Mouse (Mus musculus): ENCODE measurements at regions not wholly inside any gene's neighbourhood (a gene's known extent, or its start where the extent isn't known, plus 50 kb on each side); places are given as distances from the start of the nearest gene placed in this dataset.

- H3K9me3 ChIP-seq (ENCODE audit: low read length), result peaks cover 3% of the 10 kb centered on the region; the same call in 1 of the 2 replicates
- 67% methylated on average over 6 of the region's 6 CpGs for WGBS
- H3K36me3 ChIP-seq (ENCODE audit: insufficient read depth, low read length), result no peaks in the 10 kb centered on the region
- no peak overlapping the region for H3K4me2 ChIP-seq (replicated peaks; ENCODE audit: low read depth, low read length)
- H3K27me3 ChIP-seq (ENCODE audit: insufficient read depth, low read length), result no peaks in the 10 kb centered on the region
- peaks cover 18% of the 10 kb centered on the region for H3K4me1 ChIP-seq (ENCODE audit: insufficient read depth, low read length)
- H3K4me3 ChIP-seq (ENCODE audit: low read length), result no peak overlapping the region
- ATAC-seq (ENCODE audit: low FRiP score, low TSS enrichment), result no peak
- H3K27ac ChIP-seq (ENCODE audit: low read length), result peak overlapping the region; percentile 63; the same call in 1 of the 2 replicates
- no peak overlapping the region for H3K9ac ChIP-seq (replicated peaks; ENCODE audit: low read length)
Observed at GRCm38 (mm10) chr7:68686396-68687139, 62.5 kb downstream of the Arrdc4 start.

- no peak for ATAC-seq (ENCODE audit: low FRiP score, low TSS enrichment)
- WGBS, result 67% methylated on average over 5 of the region's 5 CpGs
Observed at GRCm38 (mm10) chr7:68682929-68683643, 66.0 kb downstream of the Arrdc4 start.

GRCm38 (mm10) chr7:68682318-68682728 is 66.7 kb downstream of the Arrdc4 start:
- Histone ChIP-seq H3K9me3 (ENCODE audit: low read length) (no peaks in the 10 kb centered on the region), H3K9ac (replicated peaks; ENCODE audit: low read length) (no peak overlapping the region), H3K4me1 (ENCODE audit: insufficient read depth, low read length) (peaks cover 18% of the 10 kb centered on the region), H3K27me3 (ENCODE audit: insufficient read depth, low read length) (no peaks in the 10 kb centered on the region), H3K27ac (ENCODE audit: low read length) (no peak overlapping the region), H3K36me3 (ENCODE audit: insufficient read depth, low read length) (no peaks in the 10 kb centered on the region), H3K4me2 (replicated peaks; ENCODE audit: low read depth, low read length) (no peak overlapping the region), H3K4me3 (ENCODE audit: low read length) (no peak overlapping the region)
- ATAC-seq (ENCODE audit: low FRiP score, low TSS enrichment), result no peak
- 54% methylated on average over 6 of the region's 6 CpGs for WGBS

More at GRCm38 (mm10) chr7:68682929-68683643, 66.0 kb downstream of the Arrdc4 start:
- no peak overlapping the region for H3K27ac ChIP-seq (ENCODE audit: low read length)
- no peaks in the 10 kb centered on the region for H3K9me3 ChIP-seq (ENCODE audit: low read length)
- H3K4me2 ChIP-seq (replicated peaks; ENCODE audit: low read depth, low read length), result no peak overlapping the region
- peaks cover 18% of the 10 kb centered on the region for H3K4me1 ChIP-seq (ENCODE audit: insufficient read depth, low read length)
- no peak overlapping the region for H3K9ac ChIP-seq (replicated peaks; ENCODE audit: low read length)
- H3K4me3 ChIP-seq (ENCODE audit: low read length), result no peak overlapping the region
- no peaks in the 10 kb centered on the region for H3K36me3 ChIP-seq (ENCODE audit: insufficient read depth, low read length)
- no peaks in the 10 kb centered on the region for H3K27me3 ChIP-seq (ENCODE audit: insufficient read depth, low read length)

GRCm38 (mm10) chr7:68679770-68680169 is 69.3 kb downstream of the Arrdc4 start:
- WGBS, result 90% methylated on average over 3 of the region's 3 CpGs
- H3K27ac ChIP-seq (ENCODE audit: low read length), result no peak overlapping the region
- no peak overlapping the region for H3K9ac ChIP-seq (replicated peaks; ENCODE audit: low read length)

GRCm38 (mm10) chr7:68667790-68668732 is 81.0 kb downstream of the Arrdc4 start:
- Histone ChIP-seq H3K36me3 (ENCODE audit: insufficient read depth, low read length) (no peaks in the 10 kb centered on the region), H3K4me2 (replicated peaks; ENCODE audit: low read depth, low read length) (no peak overlapping the region), H3K4me3 (ENCODE audit: low read length) (no peak overlapping the region), H3K4me1 (ENCODE audit: insufficient read depth, low read length) (no peaks in the 10 kb centered on the region), H3K9me3 (ENCODE audit: low read length) (no peaks in the 10 kb centered on the region), H3K9ac (replicated peaks; ENCODE audit: low read length) (no peak overlapping the region), H3K27ac (ENCODE audit: low read length) (no peak overlapping the region), H3K27me3 (ENCODE audit: insufficient read depth, low read length) (no peaks in the 10 kb centered on the region)
- WGBS, result 73% methylated on average over 12 of the region's 12 CpGs
- ATAC-seq (ENCODE audit: low FRiP score, low TSS enrichment), result no peak

More at GRCm38 (mm10) chr7:68679770-68680169, 69.3 kb downstream of the Arrdc4 start:
- Histone ChIP-seq H3K4me3 (ENCODE audit: low read length) (no peak overlapping the region), H3K27me3 (ENCODE audit: insufficient read depth, low read length) (no peaks in the 10 kb centered on the region), H3K4me1 (ENCODE audit: insufficient read depth, low read length) (no peaks in the 10 kb centered on the region), H3K36me3 (ENCODE audit: insufficient read depth, low read length) (no peaks in the 10 kb centered on the region), H3K9me3 (ENCODE audit: low read length) (no peaks in the 10 kb centered on the region), H3K4me2 (replicated peaks; ENCODE audit: low read depth, low read length) (no peak overlapping the region)
- no peak for ATAC-seq (ENCODE audit: low FRiP score, low TSS enrichment)

- Histone ChIP-seq H3K4me3 (ENCODE audit: low read length) (no peak overlapping the region), H3K36me3 (ENCODE audit: insufficient read depth, low read length) (no peaks in the 10 kb centered on the region), H3K27me3 (ENCODE audit: insufficient read depth, low read length) (no peaks in the 10 kb centered on the region), H3K4me2 (replicated peaks; ENCODE audit: low read depth, low read length) (no peak overlapping the region), H3K9me3 (ENCODE audit: low read length) (no peaks in the 10 kb centered on the region), H3K27ac (ENCODE audit: low read length) (no peak overlapping the region), H3K9ac (replicated peaks; ENCODE audit: low read length) (no peak overlapping the region), H3K4me1 (ENCODE audit: insufficient read depth, low read length) (no peaks in the 10 kb centered on the region)
- 62% methylated on average over 4 of the region's 4 CpGs for WGBS
- ATAC-seq (ENCODE audit: low FRiP score, low TSS enrichment), result no peak
Observed at GRCm38 (mm10) chr7:68667215-68667614, 81.8 kb downstream of the Arrdc4 start.

- Histone ChIP-seq H3K27ac (ENCODE audit: low read length) (no peak overlapping the region), H3K9ac (replicated peaks; ENCODE audit: low read length) (no peak overlapping the region), H3K27me3 (ENCODE audit: insufficient read depth, low read length) (no peaks in the 10 kb centered on the region), H3K4me1 (ENCODE audit: insufficient read depth, low read length) (no peaks in the 10 kb centered on the region), H3K4me2 (replicated peaks; ENCODE audit: low read depth, low read length) (no peak overlapping the region), H3K4me3 (ENCODE audit: low read length) (no peak overlapping the region), H3K36me3 (ENCODE audit: insufficient read depth, low read length) (no peaks in the 10 kb centered on the region), H3K9me3 (ENCODE audit: low read length) (peaks cover 7% of the 10 kb centered on the region)
- no peak for ATAC-seq (ENCODE audit: low FRiP score, low TSS enrichment)
Observed at GRCm38 (mm10) chr7:68656354-68656753, 92.7 kb downstream of the Arrdc4 start.

- no peak overlapping the region for H3K4me3 ChIP-seq (ENCODE audit: low read length)
- H3K9ac ChIP-seq (replicated peaks; ENCODE audit: low read length), result no peak overlapping the region
- peaks cover 7% of the 10 kb centered on the region for H3K9me3 ChIP-seq (ENCODE audit: low read length)
- H3K27me3 ChIP-seq (ENCODE audit: insufficient read depth, low read length), result no peaks in the 10 kb centered on the region
- WGBS, result 61% methylated on average over 1 of the region's 1 CpGs
- no peak overlapping the region for H3K4me2 ChIP-seq (replicated peaks; ENCODE audit: low read depth, low read length)
- ATAC-seq (ENCODE audit: low FRiP score, low TSS enrichment), result no peak
- no peak overlapping the region for H3K27ac ChIP-seq (ENCODE audit: low read length)
- no peaks in the 10 kb centered on the region for H3K4me1 ChIP-seq (ENCODE audit: insufficient read depth, low read length)
- H3K36me3 ChIP-seq (ENCODE audit: insufficient read depth, low read length), result no peaks in the 10 kb centered on the region
Observed at GRCm38 (mm10) chr7:68653534-68653933, 95.5 kb downstream of the Arrdc4 start.

- 67% methylated on average over 4 of the region's 4 CpGs for WGBS
- no peaks in the 10 kb centered on the region for H3K27me3 ChIP-seq (ENCODE audit: insufficient read depth, low read length)
Observed at GRCm38 (mm10) chr7:68651418-68651817, 97.6 kb downstream of the Arrdc4 start.

More at GRCm38 (mm10) chr7:68651418-68651817, 97.6 kb downstream of the Arrdc4 start:
- Histone ChIP-seq H3K4me2 (replicated peaks; ENCODE audit: low read depth, low read length) (no peak overlapping the region), H3K9me3 (ENCODE audit: low read length) (peaks cover 7% of the 10 kb centered on the region), H3K9ac (replicated peaks; ENCODE audit: low read length) (no peak overlapping the region), H3K27ac (ENCODE audit: low read length) (no peak overlapping the region), H3K36me3 (ENCODE audit: insufficient read depth, low read length) (no peaks in the 10 kb centered on the region), H3K4me1 (ENCODE audit: insufficient read depth, low read length) (no peaks in the 10 kb centered on the region), H3K4me3 (ENCODE audit: low read length) (no peak overlapping the region)
- ATAC-seq (ENCODE audit: low FRiP score, low TSS enrichment), result no peak
